Mouse (Mus musculus) E14TG2a.4 (cell line): ENCODE data around the gene Paox.

Source experiments
- CTCF ChIP-seq: conservative IDR thresholded peaks from 2 replicates; pipeline ENCODE4 v1.5.1; 2014; ENCODE audit warnings: low read length
- NANOG ChIP-seq: IDR thresholded peaks from 2 replicates; pipeline ENCODE4 v1.6.1; 2014; ENCODE audit warnings: borderline replicate concordance, low read length, mixed read lengths
- POU5F1 ChIP-seq: IDR thresholded peaks from 2 replicates; pipeline ENCODE4 v1.6.1; 2014; ENCODE audit warnings: low read length, borderline replicate concordance

DNA sequence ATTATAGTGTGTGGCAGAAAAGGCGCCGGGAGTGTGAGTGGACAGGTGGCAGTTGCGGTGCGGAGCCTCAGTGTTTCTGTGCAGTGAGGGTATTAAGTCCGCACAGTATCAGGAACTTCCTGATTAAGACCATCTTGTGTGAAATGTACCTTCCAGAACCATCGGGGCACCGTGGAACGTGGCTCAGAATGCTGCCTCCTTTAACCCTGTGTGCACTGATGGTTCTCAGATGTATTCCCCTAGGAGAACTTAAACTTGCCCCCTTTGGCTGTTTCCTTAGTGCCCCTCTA is 22.4 kb downstream of the Paox start:
- TF ChIP-seq CTCF (no peak), POU5F1 (no peak), NANOG (no peak)
